Mouse (Mus musculus): Measurements from ENCODE around the gene Zfp580. TPM values are rescaled to one million over a fixed set of nuclear protein-coding genes. Genes with fewer than 3 reads are reported as not detected.
"Not testable (repeated sequence)": the region's sequence is repeated elsewhere in the genome, so short reads cannot be mapped to it uniquely, and the experiment has no call there.

Gene Zfp580
- polyA plus RNA-seq, 1 experiment, result 0.26 TPM

DNA sequence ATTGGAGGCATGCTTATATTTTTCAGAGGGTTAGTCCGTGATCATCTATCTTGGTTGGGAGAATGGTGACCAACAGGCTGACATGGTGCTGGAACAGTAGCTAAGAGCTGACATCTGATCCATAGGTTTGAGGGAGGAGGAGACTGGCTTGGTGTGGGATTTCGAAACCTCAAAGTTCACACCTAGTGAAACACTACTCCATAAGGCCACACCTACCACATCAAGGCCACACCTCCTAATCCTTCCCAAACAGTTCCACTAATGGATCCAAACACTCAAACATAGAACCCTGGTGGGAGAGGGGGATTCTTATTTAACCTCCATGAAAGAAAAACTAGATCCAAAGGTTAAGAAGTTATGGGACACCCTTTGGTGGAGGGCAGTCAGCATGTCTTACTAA is 34.4 kb upstream of the Zfp580 start:
- Histone ChIP-seq H3K36me3 (ENCODE audit: control insufficient read depth) (peaks cover 30% of the 10 kb centered on the region), H3K4me1 (ENCODE audit: control insufficient read depth) (peaks cover 72% of the 10 kb centered on the region), H3K27me3 (ENCODE audit: control insufficient read depth) (no peaks in the 10 kb centered on the region), H3K4me3 (replicated peaks) (no peak overlapping the region), H3K9me3 (ENCODE audit: control insufficient read depth, low read length) (peaks cover 12% of the 10 kb centered on the region)
- TF ChIP-seq GATA1 (IDR thresholded peaks at IDR 0.05; ENCODE audit: low read length) (no peak), TAL1 (IDR thresholded peaks at IDR 0.05; ENCODE audit: low read length) (no peak)

DNA sequence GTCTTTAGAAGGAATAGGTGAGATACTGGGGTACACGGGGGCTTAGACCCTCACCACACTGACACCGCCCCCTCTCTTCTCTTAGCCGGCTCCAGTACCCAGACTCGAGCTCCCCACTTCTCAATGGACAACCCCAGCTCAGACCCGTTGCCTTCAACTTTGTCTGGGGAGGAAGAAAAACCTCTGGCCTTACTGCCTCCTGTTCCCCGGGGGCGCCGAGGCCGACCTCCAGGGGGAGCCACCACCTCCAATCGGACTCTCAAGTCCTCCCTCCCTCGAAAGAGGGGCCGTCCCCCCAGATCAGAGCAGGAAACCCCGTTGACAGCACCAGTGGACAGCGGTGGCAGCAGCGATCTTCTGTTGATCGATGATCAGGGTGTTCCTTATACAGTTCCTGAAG is 34.0 kb upstream of the Zfp580 start:
- Histone ChIP-seq H3K27me3 (ENCODE audit: control insufficient read depth) (no peaks in the 10 kb centered on the region), H3K36me3 (ENCODE audit: control insufficient read depth) (peaks cover 30% of the 10 kb centered on the region), H3K9me3 (ENCODE audit: control insufficient read depth, low read length) (peaks cover 12% of the 10 kb centered on the region), H3K4me1 (ENCODE audit: control insufficient read depth) (peaks cover 75% of the 10 kb centered on the region), H3K4me3 (replicated peaks) (no peak overlapping the region)
- TF ChIP-seq GATA1 (IDR thresholded peaks at IDR 0.05; ENCODE audit: low read length), result no peak
- TF ChIP-seq TAL1 (IDR thresholded peaks at IDR 0.05; ENCODE audit: low read length), result no peak

- Histone ChIP-seq H3K4me3 (replicated peaks) (no peak overlapping the region), H3K27me3 (ENCODE audit: control insufficient read depth) (no peaks in the 10 kb centered on the region), H3K4me1 (ENCODE audit: control insufficient read depth) (peaks cover 74% of the 10 kb centered on the region), H3K36me3 (ENCODE audit: control insufficient read depth) (peaks cover 30% of the 10 kb centered on the region), H3K9me3 (ENCODE audit: control insufficient read depth, low read length) (peaks cover 12% of the 10 kb centered on the region)
- TF ChIP-seq GATA1 (IDR thresholded peaks at IDR 0.05; ENCODE audit: low read length) (no peak), TAL1 (IDR thresholded peaks at IDR 0.05; ENCODE audit: low read length) (no peak)
These were observed 33.4 kb upstream of the Zfp580 start for GRCm38 (mm10) chr7:5017931-5018330.

- Histone ChIP-seq H3K4me1 (ENCODE audit: control insufficient read depth) (peaks cover 61% of the 10 kb centered on the region), H3K4me3 (replicated peaks) (peak overlapping the region; percentile 87), H3K9me3 (ENCODE audit: control insufficient read depth, low read length) (peaks cover 12% of the 10 kb centered on the region), H3K36me3 (ENCODE audit: control insufficient read depth) (peaks cover 43% of the 10 kb centered on the region)
- not testable (repeated sequence) for H3K27me3 ChIP-seq (ENCODE audit: control insufficient read depth)
These were observed 31.8 kb upstream of the Zfp580 start for GRCm38 (mm10) chr7:5019576-5019975.

- H3K36me3 ChIP-seq (ENCODE audit: control insufficient read depth), result peaks cover 46% of the 10 kb centered on the region
These were observed 31.2 kb upstream of the Zfp580 start, which contains the start of the genes Zfp865 and Ccdc106 for GRCm38 (mm10) chr7:5020000-5020681. TSS of gene Zfp865 (plus strand) at chr7:5020376. TSS of gene Ccdc106 (plus strand) at chr7:5020553.

DNA sequence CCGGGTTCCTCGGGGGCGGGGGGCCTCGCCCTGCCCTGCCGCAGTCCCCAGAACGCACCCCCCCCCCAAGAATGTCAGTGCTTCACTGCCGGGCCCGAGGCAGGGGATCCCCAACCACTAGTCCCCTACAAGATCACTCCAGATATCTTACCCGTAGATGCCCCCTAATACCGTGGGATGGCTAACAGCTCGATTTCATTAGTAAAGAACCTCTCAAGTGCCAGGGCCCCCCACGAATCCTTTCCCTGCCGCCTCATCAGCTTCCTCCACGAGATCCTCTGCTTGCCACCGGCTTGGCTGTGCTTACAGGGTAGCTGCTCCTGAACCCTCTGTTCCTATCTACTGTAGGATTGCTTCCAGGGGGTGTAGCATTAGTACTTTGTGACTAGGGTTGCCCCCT is 30.7 kb upstream of the Zfp580 start:
- TF ChIP-seq TAL1 (IDR thresholded peaks at IDR 0.05; ENCODE audit: low read length) (no peak), GATA1 (IDR thresholded peaks at IDR 0.05; ENCODE audit: low read length) (no peak)
- Histone ChIP-seq H3K4me3 (replicated peaks) (peak overlapping the region; percentile 87), H3K4me1 (ENCODE audit: control insufficient read depth) (peaks cover 56% of the 10 kb centered on the region), H3K9me3 (ENCODE audit: control insufficient read depth, low read length) (peaks cover 12% of the 10 kb centered on the region), H3K36me3 (ENCODE audit: control insufficient read depth) (peaks cover 50% of the 10 kb centered on the region), H3K27me3 (ENCODE audit: control insufficient read depth) (no peaks in the 10 kb centered on the region)

More at GRCm38 (mm10) chr7:5020000-5020681, 31.2 kb upstream of the Zfp580 start, which contains the start of the genes Zfp865 and Ccdc106:
- Histone ChIP-seq H3K9me3 (ENCODE audit: control insufficient read depth, low read length) (peaks cover 12% of the 10 kb centered on the region), H3K27me3 (ENCODE audit: control insufficient read depth) (no peaks in the 10 kb centered on the region), H3K4me3 (replicated peaks) (peak within 1 kb of the TSS; percentile 87), H3K4me1 (ENCODE audit: control insufficient read depth) (peaks cover 59% of the 10 kb centered on the region)
- TF ChIP-seq TAL1 (IDR thresholded peaks at IDR 0.05; ENCODE audit: low read length), result no peak
- no peak for TF ChIP-seq GATA1 (IDR thresholded peaks at IDR 0.05; ENCODE audit: low read length)

DNA sequence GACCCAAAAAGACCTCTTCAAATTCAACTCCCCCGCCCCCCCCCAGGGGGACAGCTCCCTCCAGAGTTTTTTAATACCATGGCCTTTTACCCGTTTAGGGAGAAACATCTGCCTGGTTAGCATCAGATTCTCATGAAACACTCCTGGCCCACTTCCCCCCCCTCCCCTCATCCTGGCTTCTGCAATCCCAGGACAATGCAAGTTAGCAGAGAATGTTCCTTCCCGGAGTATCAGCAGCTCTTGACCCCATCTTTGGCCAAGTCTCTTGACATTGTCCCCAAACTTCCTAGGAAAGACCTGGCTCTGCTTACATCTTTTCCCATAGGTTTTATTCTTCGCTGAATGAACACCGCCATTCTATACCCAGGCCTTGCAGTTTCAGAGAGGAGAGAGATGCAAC is 30.1 kb upstream of the Zfp580 start:
- Histone ChIP-seq H3K4me3 (replicated peaks) (peak overlapping the region; percentile 87), H3K27me3 (ENCODE audit: control insufficient read depth) (no peaks in the 10 kb centered on the region), H3K36me3 (ENCODE audit: control insufficient read depth) (peaks cover 52% of the 10 kb centered on the region), H3K9me3 (ENCODE audit: control insufficient read depth, low read length) (peaks cover 12% of the 10 kb centered on the region), H3K4me1 (ENCODE audit: control insufficient read depth) (peaks cover 50% of the 10 kb centered on the region)
- TF ChIP-seq GATA1 (IDR thresholded peaks at IDR 0.05; ENCODE audit: low read length), result no peak
- no peak for TF ChIP-seq TAL1 (IDR thresholded peaks at IDR 0.05; ENCODE audit: low read length)

GRCm38 (mm10) chr7:5029543-5029942 is 21.8 kb upstream of the Zfp580 start:
- H3K4me3 ChIP-seq (replicated peaks), result no peak overlapping the region
- H3K36me3 ChIP-seq (ENCODE audit: control insufficient read depth), result peaks cover 70% of the 10 kb centered on the region
- H3K27me3 ChIP-seq (ENCODE audit: control insufficient read depth), result peaks cover 14% of the 10 kb centered on the region; the same call in 1 of the 2 replicates
- H3K4me1 ChIP-seq (ENCODE audit: control insufficient read depth), result no peaks in the 10 kb centered on the region
- TF ChIP-seq GATA1 (IDR thresholded peaks at IDR 0.05; ENCODE audit: low read length) (no peak), TAL1 (IDR thresholded peaks at IDR 0.05; ENCODE audit: low read length) (no peak)
- peaks cover 35% of the 10 kb centered on the region for H3K9me3 ChIP-seq (ENCODE audit: control insufficient read depth, low read length)

DNA sequence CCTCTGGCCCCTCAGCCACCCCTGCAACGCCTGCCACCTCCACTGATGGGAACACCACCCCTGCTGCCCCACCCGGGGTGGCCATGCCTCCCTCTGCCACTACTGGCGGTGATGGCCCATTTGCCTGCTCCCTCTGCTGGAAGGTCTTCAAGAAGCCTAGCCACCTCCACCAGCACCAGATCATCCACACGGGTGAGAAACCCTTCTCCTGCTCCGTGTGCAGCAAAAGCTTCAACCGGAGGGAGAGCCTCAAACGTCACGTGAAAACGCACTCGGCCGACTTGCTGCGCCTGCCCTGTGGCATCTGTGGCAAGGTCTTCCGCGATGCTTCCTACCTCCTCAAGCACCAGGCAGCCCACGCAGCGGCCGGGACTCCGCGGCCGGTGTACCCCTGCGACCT is 21.4 kb upstream of the Zfp580 start:
- Histone ChIP-seq H3K9me3 (ENCODE audit: control insufficient read depth, low read length) (peaks cover 35% of the 10 kb centered on the region), H3K36me3 (ENCODE audit: control insufficient read depth) (peaks cover 67% of the 10 kb centered on the region), H3K4me3 (replicated peaks) (no peak overlapping the region), H3K27me3 (ENCODE audit: control insufficient read depth) (peaks cover 14% of the 10 kb centered on the region; the same call in 1 of the 2 replicates), H3K4me1 (ENCODE audit: control insufficient read depth) (no peaks in the 10 kb centered on the region)
- TF ChIP-seq GATA1 (IDR thresholded peaks at IDR 0.05; ENCODE audit: low read length) (no peak), TAL1 (IDR thresholded peaks at IDR 0.05; ENCODE audit: low read length) (no peak)
